Mouse (Mus musculus): Measurements from ENCODE around the gene Sf3a1. TPM values are rescaled to one million over a fixed set of nuclear protein-coding genes. Genes with fewer than 3 reads are reported as not detected.
"Not testable (repeated sequence)": the region's sequence is repeated elsewhere in the genome, so short reads cannot be mapped to it uniquely, and the experiment has no call there.

The Sf3a1 gene
- polyA plus RNA-seq, 1 experiment from 2014 or later = 52.3 TPM

- ATAC-seq (ENCODE audit: low read depth) = no peak
- H3K9ac ChIP-seq = no peak overlapping the region
- H3K4me2 ChIP-seq = no peak overlapping the region
- H3K27ac ChIP-seq (replicated peaks) = no peak overlapping the region
- H3K4me3 ChIP-seq = no peak overlapping the region
- H3K9me3 ChIP-seq = peaks cover 2% of the 10 kb centered on the region; the same call in 1 of the 2 replicates
- peaks cover 29% of the 10 kb centered on the region for H3K27me3 ChIP-seq
- H3K4me1 ChIP-seq (replicated peaks) = peaks cover 23% of the 10 kb centered on the region
- WGBS = 93% methylated on average over 3 of the region's 3 CpGs
- no peaks in the 10 kb centered on the region for H3K36me3 ChIP-seq
These were observed 38.5 kb upstream of the Sf3a1 start for GRCm38 (mm10) chr11:4121691-4122090.

- H3K27me3 ChIP-seq = peaks cover 25% of the 10 kb centered on the region
- H3K4me3 ChIP-seq = no peak overlapping the region
- WGBS = 81% methylated on average over 5 of the region's 5 CpGs
- no peaks in the 10 kb centered on the region for H3K36me3 ChIP-seq
- ATAC-seq (ENCODE audit: low read depth) = no peak
- peaks cover 19% of the 10 kb centered on the region for H3K4me1 ChIP-seq (replicated peaks)
- no peak overlapping the region for H3K9ac ChIP-seq
- no peak overlapping the region for H3K4me2 ChIP-seq
- H3K9me3 ChIP-seq = peaks cover 7% of the 10 kb centered on the region; the same call in 1 of the 2 replicates
- no peak overlapping the region for H3K27ac ChIP-seq (replicated peaks)
These were observed 37.9 kb upstream of the Sf3a1 start for GRCm38 (mm10) chr11:4122226-4122625.

GRCm38 (mm10) chr11:4122742-4123579 is 37.2 kb upstream of the Sf3a1 start, which contains the start of gene Sec14l2:
Sec14l2 (minus strand) TSS chr11:4123415.
- Histone ChIP-seq H3K4me1 (replicated peaks) (peaks cover 11% of the 10 kb centered on the region), H3K4me3 (no peak within 1 kb of the TSS), H3K27me3 (peaks cover 18% of the 10 kb centered on the region), H3K9ac (no peak within 1 kb of the TSS), H3K9me3 (peaks cover 7% of the 10 kb centered on the region; the same call in 1 of the 2 replicates), H3K4me2 (no peak within 1 kb of the TSS), H3K36me3 (no peaks in the 10 kb centered on the region), H3K27ac (replicated peaks) (no peak within 1 kb of the TSS)
- WGBS = 82% methylated on average over 10 of the region's 10 CpGs
- no peak for ATAC-seq (ENCODE audit: low read depth)

- no peaks in the 10 kb centered on the region for H3K36me3 ChIP-seq
- peaks cover 2% of the 10 kb centered on the region for H3K4me1 ChIP-seq (replicated peaks)
- ATAC-seq (ENCODE audit: low read depth) = no peak
- H3K4me2 ChIP-seq = no peak overlapping the region
- H3K9ac ChIP-seq = no peak overlapping the region
- H3K9me3 ChIP-seq = peaks cover 7% of the 10 kb centered on the region; the same call in 1 of the 2 replicates
- 63% methylated on average over 5 of the region's 5 CpGs for WGBS
- H3K27ac ChIP-seq (replicated peaks) = no peak overlapping the region
- no peak overlapping the region for H3K4me3 ChIP-seq
- peaks cover 15% of the 10 kb centered on the region for H3K27me3 ChIP-seq
These were observed 36.2 kb upstream of the Sf3a1 start for GRCm38 (mm10) chr11:4123922-4124321.

GRCm38 (mm10) chr11:4127059-4127458 is 33.1 kb upstream of the Sf3a1 start:
- ATAC-seq (ENCODE audit: low read depth) = no peak
- Histone ChIP-seq H3K9ac (no peak overlapping the region), H3K4me1 (replicated peaks) (no peaks in the 10 kb centered on the region), H3K4me3 (no peak overlapping the region), H3K36me3 (no peaks in the 10 kb centered on the region), H3K4me2 (no peak overlapping the region), H3K27ac (replicated peaks) (no peak overlapping the region), H3K27me3 (no peaks in the 10 kb centered on the region), H3K9me3 (peaks cover 7% of the 10 kb centered on the region; the same call in 1 of the 2 replicates)
- WGBS = 95% methylated on average over 1 of the region's 1 CpGs

GRCm38 (mm10) chr11:4128461-4128860 is 31.7 kb upstream of the Sf3a1 start:
- H3K4me2 ChIP-seq; H3K9ac ChIP-seq; H3K4me3 ChIP-seq; H3K27ac ChIP-seq (replicated peaks); H3K36me3 ChIP-seq; H3K27me3 ChIP-seq; H3K9me3 ChIP-seq; ATAC-seq (ENCODE audit: low read depth); H3K4me1 ChIP-seq (replicated peaks): not testable (repeated sequence)
- 95% methylated on average over 4 of the region's 4 CpGs for WGBS

DNA sequence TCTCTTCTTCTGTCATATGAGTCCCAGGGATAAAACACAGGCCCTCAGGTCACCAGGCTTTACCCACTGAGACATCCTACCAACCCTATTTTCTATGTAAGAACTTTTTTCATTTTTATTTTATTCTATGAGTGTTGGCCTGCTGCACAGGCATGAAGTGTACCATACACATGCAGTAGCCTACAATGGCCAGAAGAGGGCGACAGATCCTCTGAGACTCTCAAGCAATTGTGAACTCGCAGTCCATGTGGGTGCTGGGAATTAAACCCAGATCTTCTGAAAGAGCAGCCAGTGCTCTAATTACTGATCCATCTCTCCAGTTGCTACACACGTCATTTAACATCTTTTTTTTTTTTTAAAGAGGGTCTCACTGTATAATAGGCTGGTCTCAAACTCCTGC is 26.7 kb upstream of the Sf3a1 start:
- H3K9me3 ChIP-seq = no peaks in the 10 kb centered on the region
- H3K4me2 ChIP-seq = no peak overlapping the region
- peaks cover 13% of the 10 kb centered on the region for H3K36me3 ChIP-seq
- ATAC-seq (ENCODE audit: low read depth) = no peak
- H3K4me3 ChIP-seq = no peak overlapping the region
- WGBS = 56% methylated on average over 3 of the region's 3 CpGs
- peaks cover 33% of the 10 kb centered on the region for H3K4me1 ChIP-seq (replicated peaks)
- H3K27me3 ChIP-seq = no peaks in the 10 kb centered on the region
- no peak overlapping the region for H3K27ac ChIP-seq (replicated peaks)
- H3K9ac ChIP-seq = no peak overlapping the region

- H3K27ac ChIP-seq (replicated peaks) = no peak overlapping the region
- H3K36me3 ChIP-seq = peaks cover 23% of the 10 kb centered on the region
- peak overlapping the region; percentile 98; the same call in 1 of the 2 replicates for H3K9ac ChIP-seq
- H3K4me3 ChIP-seq = no peak overlapping the region
- H3K4me2 ChIP-seq = peak overlapping the region; percentile 33; the same call in 1 of the 2 replicates
- H3K27me3 ChIP-seq = no peaks in the 10 kb centered on the region
- 62% methylated on average over 6 of the region's 6 CpGs for WGBS
- no peaks in the 10 kb centered on the region for H3K9me3 ChIP-seq
- H3K4me1 ChIP-seq (replicated peaks) = peaks cover 37% of the 10 kb centered on the region
- peak; percentile 21 for ATAC-seq (ENCODE audit: low read depth)
These were observed 25.8 kb upstream of the Sf3a1 start for GRCm38 (mm10) chr11:4134400-4134799.

GRCm38 (mm10) chr11:4134986-4135935 is 24.9 kb upstream of the Sf3a1 start, which contains the start of gene Rnf215:
Rnf215 (plus strand) TSS chr11:4135202.
- 1% methylated on average over 61 of the region's 66 CpGs for WGBS
- Histone ChIP-seq H3K27me3 (no peaks in the 10 kb centered on the region), H3K4me2 (peak within 1 kb of the TSS; percentile 86), H3K9ac (peak within 1 kb of the TSS; percentile 98), H3K4me1 (replicated peaks) (peaks cover 37% of the 10 kb centered on the region), H3K27ac (replicated peaks) (peak within 1 kb of the TSS; percentile 92), H3K36me3 (peaks cover 32% of the 10 kb centered on the region), H3K4me3 (peak within 1 kb of the TSS; percentile 88), H3K9me3 (no peaks in the 10 kb centered on the region)
- peak; percentile 94 for ATAC-seq (ENCODE audit: low read depth)

GRCm38 (mm10) chr11:4138964-4139363 is 21.2 kb upstream of the Sf3a1 start:
- peaks cover 68% of the 10 kb centered on the region for H3K36me3 ChIP-seq
- H3K9ac ChIP-seq = no peak overlapping the region
- 49% methylated on average over 2 of the region's 2 CpGs for WGBS
- no peak overlapping the region for H3K4me3 ChIP-seq
- no peak overlapping the region for H3K4me2 ChIP-seq
- H3K4me1 ChIP-seq (replicated peaks) = peaks cover 37% of the 10 kb centered on the region
- no peak for ATAC-seq (ENCODE audit: low read depth)
- no peak overlapping the region for H3K27ac ChIP-seq (replicated peaks)
- no peaks in the 10 kb centered on the region for H3K9me3 ChIP-seq
- no peaks in the 10 kb centered on the region for H3K27me3 ChIP-seq

- H3K4me3 ChIP-seq = no peak overlapping the region
These were observed 18.6 kb upstream of the Sf3a1 start for GRCm38 (mm10) chr11:4141505-4141904.

GRCm38 (mm10) chr11:4142352-4142751 is 17.8 kb upstream of the Sf3a1 start:
- ATAC-seq (ENCODE audit: low read depth) = no peak
- Histone ChIP-seq H3K9me3 (no peaks in the 10 kb centered on the region), H3K4me2 (no peak overlapping the region), H3K27ac (replicated peaks) (no peak overlapping the region), H3K9ac (no peak overlapping the region), H3K36me3 (peaks cover 83% of the 10 kb centered on the region), H3K27me3 (no peaks in the 10 kb centered on the region), H3K4me3 (no peak overlapping the region), H3K4me1 (replicated peaks) (peaks cover 14% of the 10 kb centered on the region)
- 90% methylated on average over 4 of the region's 4 CpGs for WGBS

More at GRCm38 (mm10) chr11:4141505-4141904, 18.6 kb upstream of the Sf3a1 start:
- Histone ChIP-seq H3K4me1 (replicated peaks) (peaks cover 23% of the 10 kb centered on the region), H3K4me2 (no peak overlapping the region), H3K27ac (replicated peaks) (no peak overlapping the region), H3K27me3 (no peaks in the 10 kb centered on the region), H3K9me3 (no peaks in the 10 kb centered on the region), H3K9ac (no peak overlapping the region), H3K36me3 (peaks cover 80% of the 10 kb centered on the region)
- no peak for ATAC-seq (ENCODE audit: low read depth)

Data from neural tube, embryonic 13.5 days (tissue).